Mouse (Mus musculus) layer of hippocampus, adult 2 months (tissue): ENCODE measurements around the gene Arl8b. TPM values are rescaled to one million over a fixed set of nuclear protein-coding genes. Genes with fewer than 3 reads are reported as not detected.
"Not testable (repeated sequence)": the region's sequence is repeated elsewhere in the genome, so short reads cannot be mapped to it uniquely, and the experiment has no call there.

Experiments
- DNase-seq, 2 experiments: peaks; one replicate each; pipeline ENCODE4 v3.0.0; 2022; ENCODE audit warnings: low spot score in 2 of 2
- H3K27ac ChIP-seq: fragments of 200-600 bp; 2 replicates; pipeline ENCODE4 v1.8.1; 2022
- H3K4me3 ChIP-seq: fragments of 200-600 bp; 2 replicates; pipeline ENCODE4 v1.8.1; 2022; ENCODE audit warnings: mild to moderate bottlenecking
- CTCF ChIP-seq: fragments of 200-600 bp; conservative IDR thresholded peaks from 2 replicates; pipeline ENCODE4 v1.8.1; 2022; ENCODE audit warnings: antibody characterized with exemption, mild to moderate bottlenecking, moderate library complexity
- total RNA-seq, 2 experiments: library from RNA; stranded (reverse); gene quantifications; 2 replicates each; pipeline ENCODE4 v1.2.3; 2021

The Arl8b gene
- total RNA-seq, 2 experiments from 2014 or later, result 202 to 216 TPM

- no peak for TF ChIP-seq CTCF
- Histone ChIP-seq H3K4me3 (no peak overlapping the region), H3K27ac (no peak overlapping the region)
- no peak for DNase-seq
Observed at GRCm38 (mm10) chr6:108844771-108845170, 61.9 kb downstream of the Arl8b start.

DNA sequence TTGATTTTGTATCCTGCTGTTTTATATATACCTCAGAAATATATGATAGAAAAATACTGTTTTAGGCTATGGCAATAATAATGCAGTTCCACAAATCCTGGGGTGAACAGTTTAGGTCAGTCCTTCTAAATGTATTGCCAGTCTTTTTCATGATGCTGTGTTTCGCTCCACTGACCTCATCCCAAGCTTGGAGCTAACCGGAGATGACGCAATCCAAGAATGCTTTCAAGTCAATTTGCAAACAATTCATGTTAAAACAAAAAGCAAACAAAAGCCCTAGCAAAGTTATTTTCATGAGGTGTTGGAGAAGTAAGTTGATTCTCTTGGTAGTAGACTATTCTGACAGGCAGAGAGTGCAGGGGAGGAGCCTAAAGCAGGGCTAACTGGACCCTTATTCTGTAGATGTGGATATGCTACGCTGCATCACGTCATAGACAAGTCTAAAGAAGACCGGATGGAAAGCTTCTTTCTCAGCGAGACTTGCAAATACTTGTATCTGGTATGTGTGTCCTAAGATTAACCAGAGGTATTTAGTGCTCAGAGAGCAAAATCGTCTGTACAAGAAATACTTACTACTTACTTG lies 69.3 kb downstream of the Arl8b start:
- no peak overlapping the region for H3K27ac ChIP-seq
- DNase-seq, result no peak
- TF ChIP-seq CTCF, result no peak
- H3K4me3 ChIP-seq, result no peak overlapping the region

DNA sequence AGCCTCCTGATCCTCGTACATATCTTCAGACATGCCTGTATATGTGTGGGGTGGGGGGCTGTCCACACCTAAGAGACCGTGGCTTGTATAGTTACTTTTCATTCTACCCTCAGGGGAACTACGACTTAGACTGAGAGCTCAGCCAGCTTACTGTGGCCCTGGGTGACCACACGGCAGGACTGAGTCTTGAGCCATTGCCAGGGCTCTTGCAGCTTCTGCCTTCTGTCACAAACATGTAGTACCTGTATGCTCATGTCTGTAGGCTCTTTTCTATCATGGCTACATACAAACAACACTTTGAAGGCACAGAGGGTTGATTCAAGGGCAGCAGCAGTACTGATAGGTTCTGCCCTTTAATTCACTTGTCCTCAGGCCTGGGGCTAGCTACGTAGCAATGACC lies 70.1 kb downstream of the Arl8b start:
- no peak for TF ChIP-seq CTCF
- no peak overlapping the region for H3K4me3 ChIP-seq
- no peak for DNase-seq
- no peak overlapping the region for H3K27ac ChIP-seq

DNA sequence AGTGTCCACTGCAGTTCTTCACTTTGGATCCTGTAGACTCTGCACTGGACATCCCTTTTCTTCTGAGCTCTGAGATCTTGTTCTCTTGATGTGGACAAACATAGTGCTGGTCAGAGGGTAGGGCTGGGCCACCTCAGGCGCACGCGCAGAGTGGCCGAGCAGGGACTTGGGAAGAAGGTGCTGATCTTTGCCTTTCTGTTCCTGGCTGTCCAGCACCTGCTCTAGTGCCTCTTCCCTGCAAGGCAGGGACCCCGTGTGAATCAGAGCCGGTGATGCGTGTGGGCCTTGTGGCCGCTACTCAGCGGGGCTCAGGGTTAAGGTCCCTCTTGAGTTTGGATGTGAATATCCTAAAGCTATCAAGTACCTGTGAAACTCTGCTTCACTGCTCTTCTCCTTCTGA lies 75.7 kb downstream of the Arl8b start:
- no peak overlapping the region for H3K27ac ChIP-seq
- no peak for TF ChIP-seq CTCF
- H3K4me3 ChIP-seq, result no peak overlapping the region
- no peak for DNase-seq

DNA sequence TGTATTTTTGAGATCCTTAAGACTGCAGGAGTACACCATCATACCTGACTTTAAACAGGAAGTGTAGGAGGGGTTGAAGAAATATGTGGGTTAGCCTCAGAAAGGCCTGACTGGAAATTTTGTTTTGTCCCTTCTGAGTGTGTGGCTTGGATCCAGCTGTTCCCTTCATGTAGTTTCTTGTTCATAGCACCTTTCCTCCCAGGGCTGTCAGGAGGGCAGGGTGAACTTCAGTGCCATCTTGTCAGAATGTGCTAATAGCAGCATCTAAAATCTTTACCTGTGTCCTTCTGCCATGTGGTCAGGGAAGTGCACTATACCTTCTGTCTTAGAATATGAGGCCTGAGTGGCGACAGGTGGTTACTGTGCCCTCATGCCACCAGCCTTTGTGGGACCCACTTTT lies 78.3 kb downstream of the Arl8b start:
- Histone ChIP-seq H3K27ac (no peak overlapping the region), H3K4me3 (no peak overlapping the region)
- TF ChIP-seq CTCF, result no peak
- no peak for DNase-seq

DNA sequence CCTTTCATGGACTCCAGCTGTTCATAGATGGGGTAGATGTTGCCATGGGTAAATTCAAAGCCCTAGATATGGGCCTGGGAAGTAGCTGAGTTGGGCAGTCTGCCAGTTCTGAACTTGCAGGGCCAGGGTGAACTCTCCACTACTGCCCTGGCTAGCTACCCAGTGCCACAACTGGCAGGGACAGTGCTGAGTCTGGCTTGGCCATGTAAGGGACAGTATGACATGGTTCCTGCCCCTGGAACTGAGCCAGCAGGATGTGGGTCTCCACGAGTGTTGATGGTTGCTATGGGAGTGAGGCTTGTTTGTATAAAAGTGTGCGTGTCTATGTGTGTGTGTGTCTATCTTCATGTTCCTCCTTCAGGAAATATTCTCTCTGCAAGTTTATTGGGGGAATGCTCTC lies 79.6 kb downstream of the Arl8b start:
- no peak for TF ChIP-seq CTCF
- no peak for DNase-seq
- Histone ChIP-seq H3K27ac (no peak overlapping the region), H3K4me3 (no peak overlapping the region)

GRCm38 (mm10) chr6:108866317-108866716 lies 83.4 kb downstream of the Arl8b start:
- no peak for TF ChIP-seq CTCF
- no peak for DNase-seq
- no peak overlapping the region for H3K4me3 ChIP-seq
- H3K27ac ChIP-seq, result no peak overlapping the region

- not testable (repeated sequence) for H3K4me3 ChIP-seq, H3K27ac ChIP-seq, DNase-seq
Observed at GRCm38 (mm10) chr6:108869031-108869430, 86.1 kb downstream of the Arl8b start.

DNA sequence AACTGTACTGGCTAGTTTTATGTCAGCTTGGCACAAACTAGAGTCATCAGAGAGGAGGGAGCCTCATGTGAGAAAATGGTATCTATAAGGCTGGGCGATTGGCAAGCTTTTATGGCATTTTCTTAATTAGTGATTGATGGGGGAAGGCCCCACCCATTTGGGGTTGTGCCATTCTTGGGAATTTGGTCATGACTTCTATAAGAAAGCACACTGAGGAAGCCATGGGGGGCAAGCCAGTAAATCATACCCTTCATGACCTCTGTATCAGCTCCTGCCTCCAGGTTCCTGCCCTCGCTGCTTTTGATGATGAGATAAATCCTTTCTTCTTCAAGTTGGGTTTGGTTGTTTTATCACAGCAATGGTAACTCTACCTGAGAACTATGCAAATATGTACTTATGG lies 87.5 kb downstream of the Arl8b start:
- Histone ChIP-seq H3K27ac (no peak overlapping the region), H3K4me3 (no peak overlapping the region)
- DNase-seq, result no peak
- no peak for TF ChIP-seq CTCF

- no peak for TF ChIP-seq CTCF
- Histone ChIP-seq H3K27ac (no peak overlapping the region), H3K4me3 (no peak overlapping the region)
- DNase-seq, result no peak
Observed at GRCm38 (mm10) chr6:108871251-108871650, 88.4 kb downstream of the Arl8b start.

Other genes starting within 250 kb of the Arl8b start
- gene Bhlhe40, start 122.5 kb upstream of the Arl8b start, total RNA-seq, result 100 to 1,000 TPM in 1 of 2 experiments, 10 to 100 TPM in 1; 99.6 to 108 TPM
- 10 to 100 TPM; 13.3 to 17.2 TPM for gene Edem1, start 45.5 kb downstream of the Arl8b start, total RNA-seq